11 mouse cellular contexts compared by ENCODE assay signal in the genomic region with DNA sequence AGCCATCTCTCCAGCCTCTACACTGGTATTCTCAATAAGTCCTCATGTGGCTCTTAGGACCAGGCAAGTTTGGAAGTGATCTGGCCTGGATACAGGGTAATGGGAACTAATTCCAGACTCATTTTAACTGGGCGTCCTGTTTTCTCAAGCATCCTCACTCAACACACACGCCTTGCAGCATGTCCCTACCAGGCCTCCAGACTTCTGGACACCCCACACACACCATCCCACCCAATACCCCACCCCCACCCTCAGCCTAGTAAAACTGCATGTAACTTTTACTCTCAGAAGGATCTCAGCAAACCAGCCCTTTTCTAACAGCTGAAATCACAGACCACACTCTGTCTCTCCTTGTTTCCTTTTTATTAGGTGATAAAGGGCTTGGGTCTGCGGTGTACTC. TPM values are rescaled to one million over a fixed set of nuclear protein-coding genes. Genes with fewer than 3 reads are reported as not detected.
DNase-seq lines count a peak whose midpoint lies in the region; ATAC-seq lines count a peak whose summit lies in the region.
"Had no signal": no experiment of that assay in that cellular context is flagged by ENCODE, and none has a peak within 500 bp of the region (broad histone marks: within the 10 kb centered on the region; RNA-seq: fewer than 3 reads in every experiment).

No protein-coding gene starts in this region.

- H3K4me3 ChIP-seq in heart, embryonic 14.5 days (ENCODE audit: control insufficient read depth in 1 of 2, insufficient read depth in 1 of 2, low read depth in 1 of 2, low read length in 2 of 2) = no peak overlapping the region
- no peak overlapping the region for H3K4me3 ChIP-seq in midbrain, embryonic 12.5 days
- no peak overlapping the region for H3K4me3 ChIP-seq in midbrain, embryonic 11.5 days (ENCODE audit: low read depth, low read length)
- H3K4me3 ChIP-seq in intestine, embryonic 15.5 days (replicated peaks) = no peak overlapping the region
- no peak overlapping the region for H3K4me3 ChIP-seq in stomach, embryonic 15.5 days (replicated peaks)
- H3K4me3 ChIP-seq: erythroblast, embryonic 14.5 days had no signal

- H3K9ac ChIP-seq in heart, embryonic 14.5 days (ENCODE audit: low read length) = no peak overlapping the region
- no peak overlapping the region for H3K9ac ChIP-seq in midbrain, embryonic 12.5 days (replicated peaks)
- H3K9ac ChIP-seq in midbrain, embryonic 11.5 days (ENCODE audit: low read length) = no peak overlapping the region
- H3K9ac ChIP-seq in intestine, embryonic 15.5 days = no peak overlapping the region
- H3K9ac ChIP-seq in stomach, embryonic 15.5 days = no peak overlapping the region

- ATAC-seq in heart, embryonic 14.5 days (ENCODE audit: insufficient number of reproducible peaks, insufficient read depth, low FRiP score, low read depth) = no peak
- ATAC-seq in midbrain, embryonic 12.5 days (ENCODE audit: low FRiP score, low read depth) = no peak
- ATAC-seq in midbrain, embryonic 11.5 days (ENCODE audit: low FRiP score) = no peak
- no peak for ATAC-seq in intestine, embryonic 15.5 days
- ATAC-seq in stomach, embryonic 15.5 days (ENCODE audit: insufficient read depth, low FRiP score, low read depth) = no peak
- no peak for ATAC-seq in monocyte, adult 5-6 weeks (replicated peaks; ENCODE audit: insufficient number of reproducible peaks, low FRiP score, low TSS enrichment, poor library complexity, severe bottlenecking)
- ATAC-seq: CD4-positive, CD25-positive, alpha-beta regulatory T cell, adult 4 months had no signal

- H3K4me1 ChIP-seq in heart, embryonic 14.5 days (ENCODE audit: control insufficient read depth in 2 of 2, insufficient read depth in 2 of 2, low read length in 2 of 2) = peaks cover 6 to 7% of the 10 kb centered on the region in 2 experiments; a peak in 3 of 4 replicates
- peaks cover 2% of the 10 kb centered on the region; the same call in 1 of the 2 replicates for H3K4me1 ChIP-seq in midbrain, embryonic 12.5 days
- H3K4me1 ChIP-seq in midbrain, embryonic 11.5 days (ENCODE audit: control insufficient read depth, insufficient read depth, low read length) = no peaks in the 10 kb centered on the region
- H3K4me1 ChIP-seq in intestine, embryonic 15.5 days (replicated peaks) = peaks cover 5% of the 10 kb centered on the region; the same call in 1 of the 2 replicates
- peaks cover 7% of the 10 kb centered on the region; the same call in 1 of the 2 replicates for H3K4me1 ChIP-seq in stomach, embryonic 15.5 days

- H3K27ac ChIP-seq in heart, embryonic 14.5 days (replicated peaks in 1 of 2; ENCODE audit: control insufficient read depth in 1 of 2, insufficient read depth in 1 of 2, low read depth in 2 of 2, low read length in 2 of 2) = no peak overlapping the region
- peak overlapping the region; percentile 31; the same call in 1 of the 2 replicates for H3K27ac ChIP-seq in midbrain, embryonic 12.5 days (replicated peaks)
- no peak overlapping the region; the same call in 1 of the 2 replicates for H3K27ac ChIP-seq in midbrain, embryonic 11.5 days (ENCODE audit: low read depth, low read length)
- no peak overlapping the region for H3K27ac ChIP-seq in intestine, embryonic 15.5 days
- peak overlapping the region; percentile 59; the same call in 1 of the 2 replicates for H3K27ac ChIP-seq in stomach, embryonic 15.5 days

- H3K4me2 ChIP-seq in heart, embryonic 14.5 days (ENCODE audit: low read length) = peak overlapping the region; percentile 16; the same call in 1 of the 2 replicates
- H3K4me2 ChIP-seq in midbrain, embryonic 12.5 days (replicated peaks) = no peak overlapping the region
- H3K4me2 ChIP-seq in midbrain, embryonic 11.5 days = no peak overlapping the region
- peak overlapping the region; percentile 24; the same call in 1 of the 2 replicates for H3K4me2 ChIP-seq in intestine, embryonic 15.5 days (replicated peaks)
- peak overlapping the region; percentile 8; the same call in 1 of the 2 replicates for H3K4me2 ChIP-seq in stomach, embryonic 15.5 days

- H3K9me3 ChIP-seq in heart, embryonic 14.5 days (ENCODE audit: control insufficient read depth, low read length) = no peaks in the 10 kb centered on the region
- H3K9me3 ChIP-seq in midbrain, embryonic 12.5 days = no peaks in the 10 kb centered on the region
- H3K9me3 ChIP-seq in midbrain, embryonic 11.5 days (ENCODE audit: control insufficient read depth, low read length) = no peaks in the 10 kb centered on the region
- H3K9me3 ChIP-seq in intestine, embryonic 15.5 days = no peaks in the 10 kb centered on the region
- H3K9me3 ChIP-seq in stomach, embryonic 15.5 days = no peaks in the 10 kb centered on the region

- H3K27me3 ChIP-seq in heart, embryonic 14.5 days (ENCODE audit: control insufficient read depth, insufficient read depth, low read length) = no peaks in the 10 kb centered on the region
- no peaks in the 10 kb centered on the region for H3K27me3 ChIP-seq in midbrain, embryonic 12.5 days
- no peaks in the 10 kb centered on the region for H3K27me3 ChIP-seq in midbrain, embryonic 11.5 days (ENCODE audit: control insufficient read depth, insufficient read depth, low read length)
- H3K27me3 ChIP-seq in intestine, embryonic 15.5 days (replicated peaks) = no peaks in the 10 kb centered on the region
- H3K27me3 ChIP-seq in stomach, embryonic 15.5 days (replicated peaks) = no peaks in the 10 kb centered on the region

- DNase-seq in heart, adult 8-10 months (ENCODE audit: low spot score) = no peak
- no peak for DNase-seq in midbrain, embryonic 11.5 days (ENCODE audit: low spot score, missing footprints)
- DNase-seq: kidney, adult 8-10 months; layer of hippocampus, adult 9-11 months had no signal

- WGBS in heart, embryonic 14.5 days = 35% methylated on average over 3 of the region's 3 CpGs
- 88% methylated on average over 3 of the region's 3 CpGs for WGBS in midbrain, embryonic 12.5 days
- WGBS in midbrain, embryonic 11.5 days = 84% methylated on average over 3 of the region's 3 CpGs
- 42% methylated on average over 3 of the region's 3 CpGs for WGBS in intestine, embryonic 15.5 days
- 63% methylated on average over 3 of the region's 3 CpGs for WGBS in stomach, embryonic 15.5 days

- no peaks in the 10 kb centered on the region for H3K36me3 ChIP-seq in heart, embryonic 14.5 days (ENCODE audit: control insufficient read depth, insufficient read depth, low read length)
- no peaks in the 10 kb centered on the region for H3K36me3 ChIP-seq in midbrain, embryonic 12.5 days
- no peaks in the 10 kb centered on the region for H3K36me3 ChIP-seq in midbrain, embryonic 11.5 days (ENCODE audit: control insufficient read depth, insufficient read depth, low read length)
- H3K36me3 ChIP-seq in intestine, embryonic 15.5 days = no peaks in the 10 kb centered on the region
- H3K36me3 ChIP-seq in stomach, embryonic 15.5 days = no peaks in the 10 kb centered on the region

RNA-seq across cellular contexts. Expression of a gene that starts 35.7 kb away (rescaled TPM):
- 103 and 108 TPM in 2 replicates for polyA plus RNA-seq in heart, embryonic 14.5 days (2014; fragmentation: Nextera tagmentation; extraction: Ambion mirVana)
- 10 to 100 TPM; 80.8 to 96.5 (median 88.2) TPM for total RNA-seq in heart, adult 8-10 months (2022)
- 44.4 and 55.5 TPM in 2 replicates for polyA plus RNA-seq in midbrain, embryonic 12.5 days (2016; fragmentation: Nextera tagmentation; extraction: Ambion mirVana)
- 46.7 and 51.6 TPM in 2 replicates for polyA plus RNA-seq in midbrain, embryonic 11.5 days (2014; fragmentation: Nextera tagmentation; extraction: Ambion mirVana)
- polyA plus RNA-seq in intestine, embryonic 15.5 days (2015; fragmentation: Nextera tagmentation; extraction: Ambion mirVana) = 78.0 and 89.6 TPM in 2 replicates
- polyA plus RNA-seq in stomach, embryonic 15.5 days (2015; fragmentation: Nextera tagmentation; extraction: Ambion mirVana) = 84.2 and 91.4 TPM in 2 replicates
- 0.75 to 4.9 TPM in 2 of 3 replicates, not detected in the other for total RNA-seq in monocyte, adult 5-6 weeks (2017)

Comparison
In these comparisons a context has a peak if more than half of its experiments do, and no peak if none do; other contexts are left out.
1. H3K27ac ChIP-seq: peak in midbrain, embryonic 12.5 days (single experiment) and stomach, embryonic 15.5 days (single experiment); none in heart, embryonic 14.5 days (0 of 2), midbrain, embryonic 11.5 days (single experiment) and intestine, embryonic 15.5 days (single experiment).
2. H3K4me2 ChIP-seq: peak in heart, embryonic 14.5 days (single experiment), intestine, embryonic 15.5 days (single experiment) and stomach, embryonic 15.5 days (single experiment); none in midbrain, embryonic 12.5 days (single experiment) and midbrain, embryonic 11.5 days (single experiment).